Mouse (Mus musculus) cerebellum, adult 11 months (tissue): ENCODE measurements around the gene Gtpbp3.

ENCODE experiments used
- DNase-seq: peaks from one replicate; pipeline ENCODE4 v3.0.0; 2022

Gtpbp3 gene

DNA sequence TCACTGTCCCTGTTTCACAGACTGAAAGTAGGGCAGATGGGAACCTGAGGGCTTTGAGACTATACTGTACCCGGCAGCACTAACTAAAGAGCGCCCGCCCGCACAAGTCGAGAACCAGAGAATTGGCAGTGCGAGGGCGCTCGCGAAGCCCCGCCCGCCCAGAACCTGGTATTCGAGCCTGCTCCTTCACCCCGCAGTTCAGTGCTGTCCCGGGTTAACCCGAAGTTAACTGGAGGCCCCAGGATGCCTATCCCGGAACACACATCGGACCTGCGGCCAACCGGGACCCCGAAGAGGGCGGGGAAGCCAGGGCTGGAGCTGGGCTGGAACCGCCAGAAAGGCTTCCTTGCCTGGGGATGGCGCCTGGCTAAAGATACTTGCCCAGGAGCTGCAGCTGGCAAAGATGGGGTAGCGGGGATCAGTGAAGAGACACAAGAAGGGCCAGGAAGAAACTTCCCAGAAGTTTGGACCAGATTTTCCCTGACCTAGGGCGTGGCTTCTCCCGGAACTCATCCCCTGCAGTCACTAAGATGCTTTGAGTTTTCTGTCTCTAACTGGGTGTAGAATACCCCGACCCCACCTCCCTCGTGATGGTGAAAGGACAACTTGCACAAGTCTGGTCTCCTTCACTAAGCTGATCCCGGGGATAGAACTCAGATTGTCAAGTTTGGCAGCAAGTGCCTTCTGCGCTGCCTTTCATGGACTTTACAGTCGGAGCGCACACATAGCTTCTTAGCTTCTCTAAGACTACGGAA is at the start of gene Gtpbp3:
TSS of gene Gtpbp3 (plus strand) at position 413 of the 755 bp plus-strand sequence.
- peak; percentile 65 for DNase-seq

DNA sequence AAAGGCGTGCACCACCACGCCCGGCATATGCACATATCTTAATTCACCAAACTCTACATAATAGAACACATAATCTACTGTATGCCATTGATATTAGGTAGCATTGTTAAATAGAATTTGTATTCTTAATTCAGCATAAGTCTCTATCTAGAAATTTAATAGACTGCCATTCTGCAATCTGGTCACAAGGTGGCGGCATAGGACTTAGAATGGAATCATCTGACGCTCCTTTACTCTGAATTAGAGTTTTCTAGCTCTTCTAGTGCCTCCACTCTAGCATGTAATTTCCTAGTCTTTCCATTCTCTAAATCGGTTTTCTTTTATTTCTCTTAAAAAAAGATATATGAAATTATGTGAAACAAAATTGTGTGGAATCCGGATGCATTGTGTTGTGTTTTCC is 46.5 kb upstream of the Gtpbp3 start:
- DNase-seq: peak; percentile 36

DNA sequence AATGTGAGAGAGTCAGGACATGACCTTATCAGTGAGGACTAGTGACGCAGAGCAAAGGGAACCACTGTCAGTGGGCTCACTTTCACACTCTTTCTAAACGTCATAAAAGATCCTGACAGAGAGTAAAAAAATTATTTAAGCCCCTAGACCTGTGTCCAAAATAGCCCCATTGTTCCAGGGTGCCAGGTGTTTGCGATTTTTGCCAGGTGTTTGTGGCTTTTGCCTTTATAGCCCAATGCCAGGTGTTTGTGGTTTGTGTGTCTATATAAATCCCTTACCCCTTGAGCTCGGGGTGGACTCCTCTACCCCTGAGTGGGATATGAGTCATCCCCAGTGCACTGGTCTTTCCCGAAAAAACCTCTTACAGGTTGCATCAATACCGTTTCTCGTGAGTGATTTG is 42.8 kb upstream of the Gtpbp3 start:
- no peak for DNase-seq

DNA sequence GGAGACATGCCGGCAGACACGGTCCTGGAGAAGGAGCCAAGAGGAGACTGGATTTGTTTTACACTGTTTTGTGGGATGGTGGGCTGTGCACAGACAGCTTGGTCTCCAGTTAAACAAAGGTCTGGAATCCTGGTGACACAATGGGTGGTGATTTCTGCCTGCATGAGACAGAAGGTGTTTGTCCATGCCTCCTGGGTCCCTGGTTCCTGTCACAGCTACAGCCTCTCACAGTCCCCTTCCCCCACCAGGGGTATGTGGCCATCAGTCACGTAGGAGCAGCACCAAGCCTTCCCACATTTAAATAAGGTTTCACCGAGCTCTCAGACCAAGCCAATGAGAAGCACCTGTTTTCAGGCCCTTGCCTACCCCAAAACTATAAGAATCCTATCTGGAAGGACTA is 36.6 kb upstream of the Gtpbp3 start:
- DNase-seq: no peak

DNA sequence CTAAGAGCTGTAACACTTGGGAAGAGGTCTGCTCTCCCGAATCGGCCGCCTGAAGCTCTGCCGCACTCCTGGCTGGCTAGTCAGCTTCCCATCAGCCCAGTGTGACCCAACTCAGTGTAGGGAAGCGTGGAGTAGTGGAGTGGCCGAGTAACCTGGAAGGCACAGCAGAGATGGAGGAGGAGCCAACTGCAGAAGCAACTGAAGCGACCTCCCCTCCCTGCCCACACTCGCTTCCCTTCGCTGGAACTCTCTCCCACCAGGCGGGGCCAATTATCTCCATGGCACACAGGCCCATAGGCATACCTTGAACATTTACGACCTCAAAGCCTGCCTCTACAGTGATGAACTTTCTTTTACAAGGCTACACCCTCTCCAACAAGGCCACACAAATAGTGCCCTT is 36.1 kb upstream of the Gtpbp3 start:
- no peak for DNase-seq

DNA sequence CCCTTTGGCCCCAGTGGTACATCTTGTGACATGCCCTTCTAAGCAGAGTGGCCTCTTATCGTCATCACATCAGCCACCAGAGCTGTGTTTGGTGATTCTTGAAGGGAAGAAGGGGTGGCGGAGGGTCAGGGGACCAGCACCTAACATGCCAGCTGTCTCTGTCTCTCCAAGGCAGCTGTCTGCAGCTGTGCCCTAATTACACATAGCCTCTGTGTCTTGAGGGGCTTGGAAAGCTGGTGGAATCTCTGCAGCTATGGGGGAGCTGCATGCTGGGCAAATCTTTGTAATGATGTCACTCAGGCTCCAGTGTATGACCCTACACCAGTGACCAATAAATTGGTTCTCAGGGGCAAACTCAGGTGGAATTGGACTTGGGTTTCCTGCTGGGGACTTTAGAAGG is 35.2 kb upstream of the Gtpbp3 start:
- no peak for DNase-seq

DNA sequence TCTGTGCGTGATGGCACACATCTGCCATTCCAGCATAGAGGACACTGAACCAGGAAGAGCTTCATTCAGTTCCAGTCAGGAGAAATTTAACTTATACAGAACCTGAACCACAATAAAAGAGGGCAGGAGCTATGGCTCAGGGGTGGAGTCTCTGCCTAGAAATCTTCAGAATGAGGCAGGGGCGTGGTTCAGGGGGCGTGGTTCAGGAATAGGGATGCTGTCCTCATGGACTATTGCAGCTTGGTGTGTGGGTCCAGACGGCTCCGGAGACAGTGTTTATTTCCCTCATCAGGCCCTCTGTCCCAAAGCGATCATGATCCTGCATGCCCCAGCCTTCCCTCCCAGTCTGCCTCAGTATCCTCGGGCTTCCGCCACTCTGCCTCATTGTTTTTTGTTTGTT is 33.2 kb upstream of the Gtpbp3 start:
- no peak for DNase-seq

DNA sequence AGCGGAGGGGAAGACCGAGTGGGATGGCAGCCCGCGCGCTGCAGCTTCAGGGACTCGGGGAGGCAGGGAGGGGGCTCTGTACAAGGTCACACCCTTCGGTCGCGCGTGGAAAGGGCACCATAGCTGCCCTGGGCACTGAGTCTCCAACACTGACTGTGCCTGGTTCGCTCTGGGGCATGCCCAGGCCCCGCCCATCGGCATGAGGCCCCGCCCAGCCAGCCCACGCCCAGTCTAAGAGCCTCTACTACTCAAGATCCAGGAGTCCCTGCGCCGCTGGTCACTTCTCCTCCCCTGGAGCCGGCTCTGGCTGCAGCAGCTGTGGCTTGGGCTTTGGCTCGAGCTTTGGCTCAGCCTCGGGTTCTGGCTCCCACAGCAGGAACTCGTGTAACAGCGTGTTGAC is 31.0 kb upstream of the Gtpbp3 start:
- peak; percentile 29 for DNase-seq

DNA sequence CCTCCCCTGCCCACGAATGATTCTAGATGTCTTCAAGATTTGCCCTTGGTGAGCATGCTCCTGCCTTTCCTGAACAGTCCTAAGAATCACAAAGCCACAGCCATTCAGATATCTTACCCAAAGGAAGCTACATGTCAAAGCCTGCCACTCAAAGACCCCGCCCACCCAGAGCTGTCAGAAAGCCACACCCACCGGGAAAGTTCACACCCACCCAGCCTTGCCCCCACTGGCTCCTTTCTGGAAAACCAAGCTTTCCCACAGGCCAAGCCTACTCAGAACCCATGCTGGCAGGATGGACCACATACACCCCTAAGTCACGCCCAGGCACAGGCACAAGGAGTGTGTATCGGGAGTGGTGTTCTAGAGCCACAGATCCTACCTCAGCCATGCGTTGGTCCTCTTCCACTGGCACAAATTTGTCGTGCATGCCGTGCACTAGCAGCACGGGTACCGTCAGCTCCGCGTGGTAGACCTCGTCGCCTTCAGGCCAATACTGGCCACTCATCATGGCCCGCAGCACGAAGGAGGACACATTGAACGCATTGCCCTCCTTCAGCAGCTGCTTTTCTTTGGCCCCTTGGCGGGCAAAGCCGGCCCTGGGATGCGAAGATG is 30.1 kb upstream of the Gtpbp3 start:
- DNase-seq: no peak

DNA sequence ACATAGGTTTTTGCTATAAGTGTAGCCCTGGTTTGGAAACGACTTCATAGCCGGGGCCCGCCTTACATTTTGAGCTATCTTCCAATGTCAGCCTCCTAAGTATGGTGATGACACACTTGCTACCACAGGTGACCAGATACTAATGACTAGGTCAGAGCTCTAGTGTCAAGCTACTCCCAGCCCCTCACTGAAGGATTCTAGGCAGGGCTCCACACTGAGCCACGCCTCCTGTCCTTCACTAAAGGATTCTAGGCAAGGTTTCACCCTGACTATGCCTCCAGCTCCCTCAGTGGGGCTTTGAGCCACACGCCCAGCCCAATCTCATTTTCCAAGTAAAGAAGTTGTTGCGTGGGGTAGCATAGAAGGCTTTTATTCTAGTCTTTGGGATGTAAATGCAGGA is 27.2 kb upstream of the Gtpbp3 start:
- no peak for DNase-seq

DNA sequence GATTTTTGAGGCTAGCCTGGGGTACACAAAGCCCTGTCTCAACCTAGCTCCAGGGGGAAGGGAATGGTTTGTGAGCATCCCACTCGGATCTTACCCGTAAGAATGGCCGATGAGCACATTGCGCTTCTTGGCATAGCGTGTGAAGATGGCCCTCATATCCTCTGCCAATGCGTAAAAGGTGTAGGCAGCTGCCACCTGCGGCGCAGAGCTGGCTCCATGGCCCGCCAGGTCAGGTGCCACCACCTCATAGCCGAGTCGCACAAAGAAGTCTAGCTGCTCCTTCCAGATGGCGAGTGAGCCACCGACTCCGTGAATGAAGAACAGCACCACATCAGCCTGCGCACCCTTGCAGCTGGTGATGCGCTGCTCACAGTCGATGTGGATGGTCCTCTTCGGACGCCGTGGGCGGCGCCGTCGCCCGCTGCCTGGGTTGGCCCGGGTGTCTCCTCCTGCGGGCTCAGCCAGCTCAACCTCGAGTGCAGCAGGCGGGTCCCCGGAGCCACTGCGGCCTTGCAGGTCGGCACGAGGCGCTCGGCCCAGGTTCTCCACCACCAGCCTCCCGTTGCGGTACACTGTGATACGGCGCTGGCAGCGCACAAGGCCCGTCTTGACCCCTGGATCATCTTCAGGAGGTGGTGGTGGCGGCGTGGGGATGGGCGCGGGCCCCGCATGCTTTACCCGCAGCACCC is 26.6 kb upstream of the Gtpbp3 start:
- DNase-seq: peak; percentile 48

DNA sequence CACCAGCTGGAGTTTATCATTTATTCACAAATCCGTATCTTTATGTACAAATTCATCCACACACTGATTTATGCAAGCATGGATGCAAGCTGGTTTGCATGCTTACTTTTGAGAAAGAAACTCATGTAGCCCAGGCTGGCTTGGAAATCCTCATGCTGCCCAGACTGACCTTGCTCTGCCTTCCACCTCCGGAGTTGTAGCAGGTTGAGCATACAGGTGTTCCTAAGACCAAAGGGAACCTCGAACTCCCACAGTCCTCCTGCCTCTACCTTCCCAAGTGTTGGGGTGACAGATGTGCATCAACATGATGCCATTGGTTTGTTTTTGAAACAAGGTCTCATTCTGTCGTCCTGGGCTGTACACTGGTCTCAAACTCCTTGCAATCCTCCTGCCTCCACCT is 25.7 kb upstream of the Gtpbp3 start:
- DNase-seq: peak; percentile 28

DNA sequence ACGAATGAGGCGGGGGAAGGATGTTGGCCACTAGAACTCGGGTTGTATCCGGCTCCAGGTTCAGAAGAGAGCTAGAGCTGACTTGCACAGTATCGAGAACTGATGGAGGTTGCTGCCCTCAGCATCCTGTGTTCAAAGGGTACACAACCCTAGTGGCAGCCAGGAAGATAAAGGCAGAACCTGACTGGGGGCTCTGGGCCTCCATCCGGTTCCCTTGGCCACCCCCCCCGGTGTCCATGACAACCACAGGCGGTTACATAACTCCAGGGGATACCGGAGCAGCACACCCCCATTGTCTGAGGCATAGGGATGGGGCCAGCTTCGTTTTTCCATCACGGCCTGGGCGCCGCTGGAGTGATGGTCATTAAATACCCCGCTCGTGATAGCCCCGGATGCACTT is 25.1 kb upstream of the Gtpbp3 start:
- peak; percentile 75 for DNase-seq

DNA sequence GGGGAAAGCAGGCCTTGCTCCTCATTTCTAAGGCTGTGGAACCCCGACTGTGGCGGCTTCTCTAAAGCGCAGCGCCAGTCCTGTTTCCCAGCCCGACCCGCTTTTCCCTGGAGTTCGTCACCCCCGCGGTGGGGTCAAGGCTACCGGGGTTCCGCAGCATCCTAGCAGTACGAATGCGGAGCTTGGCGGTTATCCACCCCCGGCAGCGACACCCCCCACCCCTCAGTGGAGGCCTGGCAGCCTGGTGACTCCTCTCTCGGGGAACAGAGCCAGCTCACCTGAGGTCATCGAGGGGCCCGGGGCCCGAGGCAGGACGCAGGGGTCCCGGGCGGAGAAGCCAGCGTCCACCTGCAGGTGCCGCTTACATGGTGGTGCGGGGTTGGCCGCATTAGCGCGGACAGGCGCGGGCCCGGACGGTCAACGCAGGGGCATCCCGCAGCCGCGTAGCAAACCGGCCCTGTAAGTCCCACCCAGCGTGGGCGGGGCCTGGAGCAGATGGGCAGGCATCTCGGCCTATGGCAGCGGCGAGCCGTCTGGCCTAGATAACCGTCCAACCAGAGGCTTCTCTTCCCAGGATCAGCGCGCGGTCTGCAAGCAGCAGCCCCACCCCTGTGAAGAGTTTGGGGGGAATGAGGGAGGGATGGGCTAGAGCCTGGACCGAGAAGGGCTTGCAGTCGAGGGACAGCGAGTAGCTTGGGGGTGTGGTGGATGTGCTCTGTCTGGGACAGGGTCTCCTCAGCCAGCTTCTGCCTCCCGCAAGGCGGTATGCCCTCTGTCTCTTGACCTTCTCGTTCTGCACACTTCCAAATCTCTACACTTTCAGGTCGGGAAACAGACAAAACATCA is 24.5 kb upstream of the Gtpbp3 start, which contains the start of gene Abhd8:
TSS of gene Abhd8 (minus strand) at position 468 of the 846 bp plus-strand sequence.
- DNase-seq: peak; percentile 99

DNA sequence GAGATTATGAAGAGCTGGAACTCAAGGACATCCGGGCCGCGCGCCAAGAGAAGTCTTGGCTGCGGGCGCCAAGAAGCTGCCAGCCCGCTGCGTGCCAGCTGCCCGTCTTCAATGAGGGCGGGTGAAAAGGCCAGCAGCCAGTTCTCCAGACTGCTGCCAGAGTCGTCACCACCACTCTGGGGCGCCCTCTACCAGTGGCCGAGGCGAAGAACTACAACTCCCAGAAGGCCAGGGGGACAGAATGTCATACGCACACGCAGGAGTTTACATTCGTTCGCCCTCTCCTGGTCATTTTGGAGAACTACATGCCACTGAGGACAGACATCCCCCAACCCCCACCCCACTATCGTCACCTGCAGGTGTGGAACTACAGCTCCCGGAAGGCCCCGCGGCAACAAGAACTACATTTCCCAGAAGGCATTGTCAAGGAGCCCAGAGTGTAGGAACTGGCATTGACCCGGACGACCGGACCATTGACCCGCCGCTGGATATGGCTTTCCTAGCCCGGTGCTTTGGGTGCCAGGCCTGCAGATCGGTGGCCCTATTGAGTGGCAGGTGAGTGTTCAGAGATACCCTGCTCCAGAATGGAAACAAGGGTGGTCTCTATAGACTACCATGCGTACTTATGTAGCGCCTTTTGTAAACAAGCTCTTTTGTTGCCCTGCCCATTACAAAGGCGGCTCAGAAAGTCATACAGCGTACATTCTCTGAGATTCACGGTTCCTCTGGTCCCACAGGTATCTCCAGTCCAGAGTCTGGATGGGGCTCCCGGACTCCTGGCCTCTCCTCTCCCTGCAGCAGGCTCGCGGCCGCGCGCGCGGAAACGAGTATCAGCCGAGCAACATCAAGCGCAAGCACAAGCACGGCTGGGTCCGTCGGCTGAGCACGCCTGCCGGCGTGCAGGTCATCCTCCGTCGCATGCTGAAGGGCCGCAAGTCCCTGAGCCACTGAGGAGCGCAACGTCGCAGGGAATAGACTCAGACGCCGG is 23.1 kb upstream of the Gtpbp3 start, which contains the start of gene Mrpl34:
TSS of gene Mrpl34 (plus strand) at position 447 of the 988 bp plus-strand sequence.
- peak; percentile 99 for DNase-seq

DNA sequence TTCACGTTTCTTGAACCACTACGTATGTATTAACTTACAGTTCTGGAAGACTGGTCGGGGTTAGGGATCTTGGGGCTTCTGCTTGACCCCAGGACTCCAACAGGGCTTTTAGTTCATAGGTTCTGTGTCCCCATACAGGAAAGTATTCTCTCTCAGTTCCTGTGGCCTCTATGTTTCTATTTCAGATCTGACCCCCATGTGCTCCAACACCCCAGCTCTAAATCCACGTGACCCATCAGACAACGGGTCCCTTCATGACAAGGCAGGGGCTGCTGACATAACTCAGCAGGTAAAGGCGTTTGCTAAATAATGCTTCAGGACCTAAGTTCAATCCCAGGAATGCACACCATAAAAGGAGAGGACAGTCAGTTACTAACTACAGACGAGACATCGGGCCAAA is 22.2 kb upstream of the Gtpbp3 start:
- DNase-seq: peak; percentile 24

DNA sequence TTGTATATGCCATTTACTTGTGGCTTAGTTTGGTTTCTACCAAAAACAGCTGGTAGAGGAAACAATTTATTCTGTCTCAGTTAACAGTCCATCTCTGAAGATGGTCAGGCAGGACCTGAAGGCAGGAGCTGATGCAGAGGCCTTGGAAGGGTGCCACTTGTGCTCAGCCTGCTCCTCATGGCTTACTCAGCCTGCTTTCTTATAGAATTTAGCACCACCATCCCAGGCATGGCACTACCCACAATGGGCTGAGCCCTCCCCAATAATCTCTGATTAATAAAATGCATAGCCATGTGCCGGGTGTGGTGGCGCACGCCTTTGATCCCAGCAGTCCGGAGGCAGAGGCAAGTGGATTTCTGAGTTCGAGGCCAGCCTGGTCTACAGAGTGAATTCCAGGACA is 21.7 kb upstream of the Gtpbp3 start:
- peak; percentile 46 for DNase-seq

DNA sequence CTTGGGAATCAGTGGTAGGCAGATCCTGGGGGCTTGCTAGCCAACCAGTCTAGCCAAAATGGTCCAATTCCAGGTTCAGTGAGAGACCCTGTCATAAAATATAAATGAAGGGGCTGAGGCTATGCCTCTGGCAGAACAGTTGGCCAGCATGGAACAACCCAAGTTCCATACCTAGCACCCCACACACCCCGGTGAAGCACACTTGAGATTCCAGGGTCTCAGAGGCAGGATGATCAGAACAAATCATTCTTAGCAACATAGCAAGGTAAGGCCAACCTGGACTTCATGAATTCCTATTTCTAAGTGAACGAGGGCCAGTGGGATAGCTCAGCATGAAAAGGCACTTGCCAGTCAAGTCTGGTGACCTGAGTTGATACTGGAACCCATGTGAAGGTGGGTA is 20.7 kb upstream of the Gtpbp3 start:
- DNase-seq: peak; percentile 14

DNA sequence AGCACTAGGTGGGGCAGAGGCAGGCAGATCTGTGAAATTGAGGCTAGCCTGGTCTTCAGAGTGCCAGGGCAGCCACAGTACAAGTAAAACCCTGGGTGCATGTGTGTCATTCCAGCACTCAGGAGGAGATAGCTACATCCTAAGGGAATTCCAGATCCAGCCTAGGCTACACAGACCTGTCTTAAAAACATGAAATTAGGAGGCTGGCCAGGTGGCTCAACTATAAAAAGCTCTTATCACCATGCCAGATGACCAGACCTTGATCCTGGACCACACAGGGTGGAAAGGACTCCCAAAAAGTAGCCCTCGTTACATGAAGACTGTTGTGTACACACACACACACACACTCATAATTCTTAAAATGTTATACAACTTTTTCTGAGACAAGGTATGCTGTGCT is 19.9 kb upstream of the Gtpbp3 start:
- peak; percentile 15 for DNase-seq

DNA sequence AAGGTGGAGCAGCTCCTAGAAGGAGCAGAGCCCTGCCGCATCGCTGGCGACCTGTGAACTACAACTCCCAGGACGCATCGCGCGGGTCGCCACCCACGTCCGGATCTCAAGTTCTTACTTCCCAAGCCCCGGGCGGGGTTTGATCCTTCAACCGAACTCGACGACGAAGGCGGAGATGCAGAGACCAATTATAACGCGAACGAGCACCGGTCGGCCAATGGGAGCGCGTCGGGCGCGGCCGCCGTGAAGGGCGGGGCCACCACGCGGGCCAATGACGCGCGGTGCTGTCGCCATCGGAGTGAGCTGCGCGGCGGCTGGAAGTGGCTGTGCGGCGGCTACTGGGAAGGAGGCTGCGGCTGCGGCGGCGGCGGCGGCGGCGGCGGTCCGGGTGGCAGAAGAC is 19.0 kb upstream of the Gtpbp3 start, which contains the start of gene Dda1:
TSS of gene Dda1 (plus strand) at position 284 of the 400 bp plus-strand sequence.
- DNase-seq: peak; percentile 97

DNA sequence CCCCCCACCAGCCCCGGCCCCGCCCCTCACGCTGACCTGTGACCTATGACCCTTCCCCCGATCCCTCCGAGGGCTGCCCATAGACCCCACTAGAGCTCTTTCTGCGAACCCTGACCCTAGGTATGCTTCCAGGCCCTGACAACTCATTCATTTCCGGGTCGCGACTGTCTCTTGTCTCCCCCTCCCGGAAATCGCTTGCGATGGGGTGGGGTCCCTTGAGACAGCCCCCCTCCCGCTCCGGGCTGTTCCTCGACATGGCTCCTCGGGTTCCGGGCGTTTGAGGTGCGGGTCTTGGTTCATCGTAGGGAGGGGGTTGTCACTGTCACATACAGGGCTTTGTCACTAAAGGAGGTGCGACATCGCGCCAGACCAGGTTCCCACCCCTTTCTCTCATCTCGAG is 18.5 kb upstream of the Gtpbp3 start:
- peak; percentile 61 for DNase-seq
